Mouse (Mus musculus) thymus, postnatal 0 days (tissue): ENCODE results near the gene Adal. TPM values are rescaled to one million over a fixed set of nuclear protein-coding genes. Genes with fewer than 3 reads are reported as not detected.
"Not testable (repeated sequence)": the region's sequence is repeated elsewhere in the genome, so short reads cannot be mapped to it uniquely, and the experiment has no call there.

Experiments
- DNase-seq: peaks from one replicate; pipeline ENCODE4 v3.0.0-alpha.2; 2015; ENCODE audit warnings: low spot score
- polyA plus RNA-seq: library from polyadenylated mRNA; unstranded; fragments of >200 nt; fragmentation: Nextera tagmentation; extraction: Ambion mirVana; gene quantifications from 2 replicates; pipeline ENCODE4 v1.2.1, GENCODE M21; 2015

Gene Adal
- 20.3 and 21.3 TPM in 2 replicates for polyA plus RNA-seq

DNA sequence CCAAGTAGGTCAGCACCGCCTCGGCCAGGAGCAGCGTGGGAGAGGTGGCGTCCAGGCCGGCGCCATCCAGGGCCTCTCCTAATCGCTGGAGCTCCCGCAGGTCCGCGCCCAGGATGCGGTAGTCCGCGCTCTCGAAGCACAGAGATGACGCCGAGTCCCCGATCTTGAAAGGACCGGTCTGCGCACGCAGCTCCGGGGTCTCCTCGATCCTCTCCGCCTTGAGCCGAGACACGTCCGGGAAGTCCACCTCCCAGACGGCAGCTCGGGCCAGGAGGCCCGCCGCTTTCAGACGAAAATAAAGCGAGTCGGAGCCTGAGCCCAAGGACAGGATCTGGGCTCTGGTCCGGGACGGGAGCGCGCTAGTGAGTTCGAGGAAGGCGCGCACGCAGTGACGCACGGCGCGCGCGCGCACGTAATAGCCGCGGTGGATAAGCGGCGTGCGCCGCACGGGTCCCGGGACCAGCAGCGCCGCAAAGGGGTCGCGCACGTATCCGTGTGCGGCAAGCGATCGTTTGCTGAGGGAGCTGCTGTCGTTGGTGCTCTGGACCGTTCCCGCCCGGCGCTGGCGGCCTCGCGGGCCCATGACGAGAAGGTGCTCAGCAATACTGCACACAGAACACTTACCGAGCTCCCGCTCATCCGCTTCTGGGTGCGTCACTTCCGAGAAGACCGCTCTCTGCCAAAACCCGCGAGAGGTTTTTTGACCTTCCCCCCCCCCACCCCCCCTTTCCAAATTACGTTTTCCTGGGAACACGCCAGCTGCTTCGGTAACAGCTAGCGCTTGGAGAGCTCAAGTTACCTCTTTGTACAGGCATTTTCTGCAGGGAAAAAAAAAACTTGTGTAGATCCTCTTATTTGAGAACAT lies at the start of gene Adal, which contains the start of gene Lcmt2:
Adal (plus strand) TSS at position 411 of the 865 bp plus-strand sequence.
Lcmt2 (minus strand) TSS at position 636 of the 865 bp plus-strand sequence.
- peak; percentile 92 for DNase-seq

DNA sequence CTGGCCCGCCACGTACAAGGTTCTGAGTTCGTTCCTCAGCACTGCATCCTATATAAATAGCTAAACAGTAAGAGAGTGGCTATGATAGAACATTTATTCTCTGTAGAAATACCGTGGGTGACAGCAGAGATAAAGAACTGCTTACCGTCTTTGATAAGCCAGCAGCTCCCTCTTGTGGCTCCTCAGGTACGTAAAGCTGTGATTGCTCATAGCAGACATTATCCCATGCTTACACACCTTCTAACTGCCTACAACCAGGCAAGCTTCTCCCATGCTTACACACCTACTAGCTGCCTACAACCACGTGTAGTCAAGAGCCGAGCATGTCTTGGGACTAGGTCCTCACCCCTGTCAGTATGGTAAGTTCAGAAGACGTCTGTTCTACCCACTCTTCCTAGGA lies 38.2 kb upstream of the Adal start:
- peak; percentile 68 for DNase-seq

DNA sequence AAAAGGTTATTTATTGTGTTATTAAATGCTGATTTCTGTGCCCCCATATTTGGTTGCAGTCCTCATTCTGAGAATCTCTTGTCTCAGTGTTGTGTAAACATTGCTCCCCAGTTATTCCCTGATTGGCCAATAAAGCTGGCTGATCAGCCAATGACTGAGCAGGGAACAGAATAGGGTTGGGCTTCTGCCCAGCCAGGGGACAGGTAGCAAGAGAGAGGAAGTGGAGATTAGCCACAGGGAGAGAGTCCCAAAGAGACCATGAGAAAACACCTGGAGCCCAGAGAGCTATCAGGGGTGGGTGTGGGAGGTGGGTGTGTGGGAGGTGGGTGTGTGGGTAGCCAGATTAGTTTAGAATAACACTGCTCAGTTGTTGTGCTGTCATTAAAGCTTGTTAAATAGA lies 34.3 kb upstream of the Adal start:
- no peak for DNase-seq

- no peak for DNase-seq
Observed at GRCm38 (mm10) chr2:121109695-121110094, 30.5 kb upstream of the Adal start, which contains the start of gene Tgm7. TSS of gene Tgm7 (minus strand) at chr2:121109795.

- no peak for DNase-seq
Observed at GRCm38 (mm10) chr2:121115418-121115817, 24.8 kb upstream of the Adal start.

- DNase-seq = no peak
Observed at GRCm38 (mm10) chr2:121119260-121119659, 21.0 kb upstream of the Adal start.

GRCm38 (mm10) chr2:121126302-121126701 lies 13.9 kb upstream of the Adal start:
- not testable (repeated sequence) for DNase-seq

DNA sequence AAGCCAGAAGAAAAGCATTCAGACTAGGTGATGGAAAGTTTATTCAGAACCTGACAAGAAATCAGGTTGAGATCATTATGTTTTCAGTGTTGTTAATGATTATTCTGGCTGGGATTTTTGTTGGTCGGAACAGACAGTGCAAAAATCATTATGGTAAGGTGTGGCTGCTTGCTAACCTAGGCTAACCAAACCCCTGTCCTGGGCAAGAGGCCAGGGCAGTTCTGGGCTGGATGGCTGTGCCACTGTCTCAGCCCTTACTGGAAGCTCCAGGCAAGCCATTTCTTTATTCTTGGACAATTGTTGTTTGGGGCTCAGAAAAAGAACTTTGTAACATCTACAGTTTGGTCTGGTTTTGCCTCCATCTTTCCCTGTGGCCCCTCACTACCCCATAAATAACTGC lies 12.7 kb upstream of the Adal start:
- DNase-seq = no peak

DNA sequence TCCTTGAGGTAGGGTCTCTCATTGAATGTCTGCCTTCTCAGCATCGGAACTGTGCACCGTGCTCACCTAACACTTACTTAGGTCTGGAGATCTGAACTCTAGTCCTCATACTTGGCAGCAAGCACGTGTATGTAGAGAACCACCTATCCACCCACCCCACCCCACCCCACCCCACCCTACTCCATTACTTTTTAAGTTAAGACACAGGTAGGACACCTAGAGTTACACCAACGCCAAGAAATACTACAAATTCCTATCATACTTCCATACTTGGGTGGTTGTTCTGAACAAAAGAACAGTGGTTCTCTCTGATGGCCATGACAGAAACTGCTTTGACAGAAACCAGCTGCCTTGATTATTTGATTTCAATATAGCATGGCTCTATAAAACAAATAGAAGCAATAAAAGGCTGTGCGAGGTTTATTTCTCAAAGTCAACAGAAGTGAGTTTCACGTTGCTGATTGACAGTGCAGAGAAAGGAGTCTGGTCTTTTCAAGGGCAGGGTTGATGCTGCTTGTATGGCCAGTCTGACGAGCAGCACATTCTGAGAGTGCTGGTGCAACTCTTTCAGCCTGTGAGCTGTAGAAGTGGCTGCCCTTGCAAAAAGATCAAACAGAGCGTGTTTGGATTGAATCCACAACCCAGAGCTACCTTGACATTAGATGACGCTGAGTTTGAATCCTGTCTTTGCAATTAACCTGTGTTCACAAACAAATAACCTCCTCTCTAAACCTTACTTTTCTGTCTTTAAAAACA lies 11.2 kb upstream of the Adal start:
- no peak for DNase-seq

DNA sequence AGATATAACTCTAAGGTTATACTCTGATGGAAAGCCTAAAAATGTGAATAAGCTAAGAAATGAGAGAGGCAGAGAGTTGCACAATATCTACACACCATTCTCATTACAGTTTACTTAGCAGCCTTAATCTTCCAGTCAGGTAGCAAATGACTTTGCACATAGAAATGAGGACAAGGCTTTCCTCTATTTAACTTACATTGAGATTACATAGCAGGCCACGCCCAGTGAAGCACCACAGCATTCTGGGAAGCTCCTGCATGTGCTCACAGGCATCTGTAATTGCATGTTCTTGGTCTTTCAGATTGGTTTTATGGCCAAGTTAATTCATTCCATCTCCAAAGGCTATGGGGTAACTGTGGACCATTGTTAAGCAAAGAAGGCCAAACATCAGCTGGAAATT lies 7.4 kb upstream of the Adal start:
- no peak for DNase-seq

DNA sequence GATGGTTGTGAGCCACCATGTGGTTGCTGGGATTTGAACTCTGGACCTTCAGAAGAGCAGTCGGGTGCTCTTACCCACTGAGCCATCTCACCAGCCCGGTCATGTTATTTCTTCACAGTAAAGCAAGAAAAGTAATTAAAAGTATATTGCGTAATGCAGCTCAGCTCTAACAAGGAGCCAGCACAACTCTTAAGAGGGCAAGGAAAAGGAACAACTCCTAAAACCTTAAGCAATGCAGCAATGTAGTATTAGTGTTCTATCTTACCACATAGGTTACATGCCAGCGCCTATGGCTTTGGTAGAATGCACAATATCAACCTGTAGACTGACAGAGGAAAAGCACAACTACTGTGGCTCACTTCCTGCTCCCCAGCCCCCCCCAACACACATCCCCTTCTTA lies 2.9 kb upstream of the Adal start:
- DNase-seq = no peak

GRCm38 (mm10) chr2:121139266-121140017 lies 786 bp upstream of the Adal start:
- peak; percentile 6 for DNase-seq

- DNase-seq = no peak
Observed at GRCm38 (mm10) chr2:121141216-121142035, 1.2 kb downstream of the Adal start.

DNA sequence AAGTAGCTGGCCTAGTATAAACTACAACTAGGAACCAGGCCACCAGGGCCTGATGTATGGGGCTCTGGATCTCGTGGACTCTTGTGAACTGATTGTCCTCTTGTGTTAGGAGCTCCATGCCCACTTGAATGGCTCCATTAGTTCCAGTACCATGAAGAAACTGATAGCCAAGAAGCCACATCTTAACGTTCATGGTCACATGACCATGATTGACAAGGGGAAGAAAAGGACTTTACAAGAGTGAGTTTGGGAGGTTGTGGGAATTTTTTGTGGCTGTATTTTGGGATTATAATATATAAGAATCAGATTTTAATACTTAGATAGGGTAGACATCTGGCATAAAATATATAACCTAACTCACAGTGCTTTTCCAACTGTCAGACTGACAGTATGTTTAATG lies 2.2 kb downstream of the Adal start:
- DNase-seq = no peak

DNA sequence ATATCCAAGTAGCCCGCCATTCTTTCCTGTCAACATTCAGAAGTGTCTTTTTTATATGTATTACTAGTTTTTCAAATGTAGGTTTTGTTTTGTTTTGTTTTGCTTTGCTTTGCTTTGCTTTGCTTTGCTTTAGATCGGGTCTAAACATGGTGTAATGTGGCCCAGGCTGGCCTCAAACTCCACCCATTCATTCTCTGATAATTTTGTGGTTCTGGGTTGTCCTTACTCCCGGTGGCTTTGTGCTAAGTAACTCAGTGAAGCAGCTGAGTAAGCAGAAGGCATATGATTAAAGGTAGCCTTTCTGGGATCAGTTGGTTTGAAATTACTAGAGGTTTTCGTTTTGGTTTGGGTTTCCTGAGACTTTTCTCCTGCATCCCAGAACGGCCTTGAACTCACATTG lies 9.5 kb downstream of the Adal start:
- DNase-seq = no peak

DNA sequence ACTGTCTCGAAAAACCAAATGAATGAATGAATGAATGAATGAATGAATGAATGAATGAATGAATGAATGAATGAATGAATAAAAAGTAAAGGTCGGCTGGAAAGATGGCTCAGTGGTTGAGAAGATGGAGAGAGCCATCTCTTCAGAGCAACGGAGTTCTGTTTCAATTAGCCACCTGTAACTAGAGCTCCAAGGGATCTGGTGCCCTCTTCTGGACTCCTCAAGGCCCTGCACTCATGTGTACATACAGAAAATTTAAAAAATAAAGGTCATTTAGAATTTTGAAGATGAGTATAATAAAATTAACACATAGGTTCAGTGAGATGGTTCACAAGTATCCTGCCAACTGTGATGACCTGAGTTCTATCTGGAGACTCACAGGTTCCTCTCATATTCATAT lies 12.9 kb downstream of the Adal start:
- DNase-seq = no peak

DNA sequence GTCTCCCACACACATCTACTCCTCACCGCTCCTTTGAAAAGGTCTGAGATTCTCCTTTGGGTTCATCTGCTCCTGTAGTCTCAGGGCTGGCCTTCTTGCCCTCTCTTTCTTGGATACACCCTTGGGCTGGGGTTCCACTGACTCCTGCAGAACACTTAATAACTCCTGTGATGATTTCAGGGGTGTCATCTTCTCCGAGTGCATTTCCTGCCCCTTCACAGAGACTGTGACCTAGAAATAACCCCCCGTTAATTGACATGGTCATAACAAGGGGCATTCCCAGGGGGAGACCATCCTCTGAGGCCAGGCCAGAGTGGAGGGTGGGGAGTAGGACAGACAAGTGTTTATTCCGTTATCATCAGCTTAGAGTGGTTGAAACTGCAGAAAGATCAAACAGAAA lies 28.9 kb downstream of the Adal start:
- DNase-seq = no peak

GRCm38 (mm10) chr2:121169902-121170301 lies 29.7 kb downstream of the Adal start:
- DNase-seq = peak; percentile 35

DNA sequence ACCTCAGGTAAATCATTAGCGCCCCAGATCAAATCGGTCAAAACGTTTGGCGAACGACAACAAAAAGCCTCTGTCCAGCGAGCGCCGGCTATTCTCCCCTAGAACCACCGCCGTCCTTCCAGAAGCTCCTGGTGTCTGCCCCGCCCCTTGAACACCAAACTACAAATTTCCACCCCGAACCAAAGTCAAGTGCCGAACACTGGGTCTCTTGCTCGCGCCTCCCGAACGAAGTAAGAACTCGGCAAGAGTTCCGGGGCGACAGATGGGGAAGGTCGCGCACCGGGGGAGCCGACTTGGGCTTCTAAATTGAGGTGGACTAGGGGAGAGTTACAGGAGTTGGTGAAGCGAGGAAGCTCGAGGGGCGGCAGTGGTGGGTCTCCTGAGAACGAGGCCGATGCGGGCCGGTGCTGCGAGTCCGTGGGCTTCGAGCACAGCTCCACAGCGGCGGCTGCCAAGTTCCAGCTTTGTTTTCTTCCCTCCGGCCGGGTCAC lies 30.3 kb downstream of the Adal start, which contains the start of gene Tubgcp4:
Tubgcp4 (plus strand) TSS at position 174 of the 491 bp plus-strand sequence.
- DNase-seq = peak; percentile 38

GRCm38 (mm10) chr2:121170980-121171742 lies 30.9 kb downstream of the Adal start, which contains the start of gene Zscan29:
TSS of gene Zscan29 (minus strand) at chr2:121171125.
- DNase-seq = peak; percentile 92
